Mouse (Mus musculus) WW6 (cell line): ENCODE measurements around the gene Mlycd.

Source experiments
- DNase-seq: peaks from one replicate; pipeline ENCODE4 v3.0.0-alpha.2; 2013; ENCODE audit warnings: low read depth, low spot score

Mlycd gene

DNA sequence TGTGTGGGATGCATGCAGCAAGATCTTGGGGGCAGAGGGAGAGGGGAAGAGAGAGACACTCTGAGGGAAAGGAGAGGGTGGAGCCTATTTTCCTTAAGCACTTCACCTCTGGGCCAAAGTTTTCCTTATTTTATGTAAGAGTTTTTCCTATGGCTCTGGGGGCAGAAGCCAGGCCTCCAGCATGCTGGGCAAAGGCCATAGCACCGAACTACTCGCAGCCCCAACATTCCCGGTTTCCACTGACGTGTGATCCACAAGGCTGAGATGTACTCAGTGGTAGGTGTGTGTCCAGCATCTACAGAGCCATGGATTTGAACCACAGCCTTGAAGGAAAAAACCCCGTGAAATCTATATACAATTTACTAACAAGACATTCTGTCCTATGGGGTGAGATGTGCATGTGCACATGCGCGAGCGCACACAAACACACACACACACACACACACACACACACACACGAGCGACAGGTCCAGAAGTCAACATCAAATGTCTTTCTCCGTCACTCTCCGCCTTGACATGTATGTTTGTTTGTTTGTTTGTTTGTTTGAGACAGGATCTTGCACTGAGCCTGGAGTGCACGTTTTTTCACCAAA, 39.0 kb downstream of the Mlycd start, which contains the start of gene Osgin1:
Gene Osgin1 (plus strand): TSS at position 543 of the 593 bp plus-strand sequence.
- DNase-seq: no peak

DNA sequence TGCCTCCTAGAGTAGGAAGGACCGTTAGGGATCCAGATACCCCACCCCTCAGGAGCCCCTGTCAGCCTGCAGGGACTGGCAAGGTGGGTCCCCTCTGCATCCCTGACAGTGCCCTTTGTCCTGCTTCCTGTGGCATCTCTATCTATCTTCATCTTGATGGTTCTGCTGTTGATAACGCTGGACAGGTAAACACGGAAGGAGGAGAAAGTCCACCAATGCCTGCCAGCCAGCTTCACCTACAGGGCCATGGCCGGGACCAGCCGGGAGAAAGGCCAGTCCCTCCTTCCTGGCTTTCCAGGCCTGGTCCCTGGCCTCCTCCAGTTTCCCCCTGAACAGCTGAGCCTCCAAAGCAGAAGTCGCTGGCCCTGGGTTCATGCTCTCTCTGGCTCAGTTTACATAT, 39.9 kb downstream of the Mlycd start:
- no peak for DNase-seq

DNA sequence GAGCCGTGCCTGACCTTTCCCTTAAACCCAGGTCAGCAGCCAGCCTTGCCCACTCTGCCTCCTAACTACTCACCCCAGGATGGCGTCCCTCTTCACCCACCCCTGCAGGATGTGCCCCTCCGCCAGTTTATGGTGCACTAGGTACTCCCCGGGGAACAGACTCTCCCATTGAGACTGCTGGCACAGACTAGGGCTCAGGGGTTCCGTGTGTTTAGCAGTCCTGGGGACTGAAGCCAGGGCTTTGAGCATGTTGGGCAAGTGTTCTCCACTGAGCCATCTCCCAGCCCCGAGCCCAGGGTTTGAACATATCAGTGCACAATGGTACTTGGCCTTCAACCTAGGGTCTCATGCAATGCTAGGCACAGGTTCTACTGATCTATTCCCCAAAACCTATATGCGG, 40.8 kb downstream of the Mlycd start:
- no peak for DNase-seq

DNA sequence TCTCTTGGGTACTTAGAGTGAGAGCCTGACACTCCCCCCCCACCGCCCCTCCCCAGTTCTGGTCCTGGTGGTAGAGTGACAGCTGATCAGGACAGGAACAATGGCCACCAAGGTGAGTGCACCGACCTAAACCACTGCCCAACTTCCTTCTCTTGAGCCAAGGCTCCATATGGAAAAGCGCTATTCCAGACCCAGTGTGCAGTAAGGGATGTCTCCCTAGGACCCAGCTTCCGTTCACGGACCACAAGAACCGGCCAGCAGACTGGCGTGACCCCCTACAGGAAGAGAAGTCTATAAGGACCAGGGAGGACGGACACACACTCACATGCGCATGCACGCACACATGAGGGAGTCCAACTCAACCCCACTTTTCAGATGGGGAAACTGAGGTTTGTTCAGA, 41.7 kb downstream of the Mlycd start:
- no peak for DNase-seq

DNA sequence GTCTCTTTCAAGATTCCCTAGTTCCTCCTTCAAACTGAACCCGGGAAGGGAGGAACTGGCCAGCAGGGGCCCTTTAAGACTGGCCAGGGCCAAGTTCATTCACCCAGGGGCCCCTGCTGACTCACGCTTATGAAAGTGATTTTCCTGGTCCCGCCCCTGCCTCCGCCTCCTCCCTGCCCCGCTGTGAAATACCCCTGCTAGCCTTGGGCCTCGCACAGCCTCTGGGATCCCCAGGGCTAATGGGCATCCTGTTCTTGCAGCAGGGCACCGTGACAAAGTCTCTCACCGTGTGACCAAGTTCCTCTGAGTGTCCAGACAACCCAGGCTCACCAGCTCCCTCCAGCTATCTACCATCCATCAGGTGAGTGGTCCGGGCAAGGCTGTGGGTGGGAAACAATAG, 42.3 kb downstream of the Mlycd start:
- no peak for DNase-seq

DNA sequence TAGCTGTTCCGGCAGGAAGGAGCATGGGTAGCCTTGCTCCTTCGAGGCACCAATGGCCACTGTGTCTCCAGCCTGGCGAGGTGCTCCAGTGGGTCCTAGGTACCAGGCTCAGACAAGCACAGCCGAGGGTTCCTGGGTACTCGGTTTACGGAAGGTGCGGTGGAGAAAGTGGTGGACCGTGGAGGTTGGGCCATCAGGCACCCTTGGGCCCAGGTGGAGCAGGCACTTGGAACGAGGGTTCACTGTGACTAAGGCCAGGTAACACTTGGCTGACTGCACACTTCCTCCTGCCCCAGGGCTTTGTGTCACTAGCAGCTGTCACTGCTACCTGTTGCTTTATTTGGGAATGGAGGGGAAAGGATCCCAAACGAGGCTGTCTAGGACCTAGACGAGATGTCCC, 42.8 kb downstream of the Mlycd start:
- DNase-seq: no peak

DNA sequence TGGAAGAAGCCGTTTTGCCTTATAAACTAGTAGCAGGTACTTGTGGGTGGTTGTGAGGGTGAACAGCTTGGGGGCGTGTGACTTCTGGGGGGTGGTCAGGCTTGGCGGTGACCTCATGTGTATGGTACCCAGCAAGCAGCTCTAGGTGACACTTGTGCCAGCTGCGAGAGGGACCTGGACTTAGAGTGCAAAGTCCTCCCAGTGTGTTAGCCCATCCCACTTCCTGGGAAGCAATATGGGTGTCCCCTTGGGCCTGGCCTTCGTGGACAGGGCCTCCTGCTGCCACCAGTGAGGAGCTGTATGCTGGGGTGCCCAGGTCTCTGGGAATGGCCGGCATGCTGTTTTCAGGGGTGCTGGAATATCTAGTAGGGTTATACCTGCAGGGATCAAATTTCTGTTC, 44.2 kb downstream of the Mlycd start:
- no peak for DNase-seq

DNA sequence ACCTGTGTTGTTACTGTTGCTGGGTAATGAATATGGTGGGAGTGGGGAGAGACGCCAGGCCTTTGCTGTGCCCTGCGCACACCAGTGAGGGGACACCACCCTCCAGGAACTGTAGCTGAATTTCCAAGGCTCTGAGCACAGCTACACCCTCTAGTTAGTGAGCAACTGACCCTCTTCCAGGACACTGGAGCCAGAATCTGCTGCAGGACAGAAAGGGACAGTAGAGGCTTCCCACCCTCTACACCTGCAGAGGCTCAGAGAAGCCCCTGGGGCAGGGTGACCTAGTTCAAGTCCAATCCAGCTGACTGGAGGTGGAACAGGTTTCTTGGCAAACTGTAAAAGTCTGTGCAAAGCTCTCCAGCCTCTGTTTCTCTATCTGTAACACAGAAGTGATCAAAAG, 44.7 kb downstream of the Mlycd start:
- DNase-seq: no peak

DNA sequence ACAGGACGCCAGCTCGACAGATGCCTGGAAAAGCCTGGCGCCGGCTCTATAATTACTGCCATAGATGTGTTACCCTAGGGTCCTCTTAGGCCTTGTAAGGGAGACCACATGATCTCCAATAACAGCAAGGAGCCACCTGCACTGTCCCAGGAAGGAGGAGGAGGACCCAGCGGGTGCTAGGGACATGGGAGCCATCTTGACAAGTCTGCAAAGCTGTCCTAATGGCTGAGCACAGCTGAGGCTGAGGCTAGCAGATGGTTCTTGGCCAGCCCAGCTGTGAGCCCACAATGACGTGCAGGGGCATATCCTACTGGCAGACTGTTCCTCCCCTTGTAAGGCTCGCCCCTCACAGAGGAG, 45.2 kb downstream of the Mlycd start:
- no peak for DNase-seq

DNA sequence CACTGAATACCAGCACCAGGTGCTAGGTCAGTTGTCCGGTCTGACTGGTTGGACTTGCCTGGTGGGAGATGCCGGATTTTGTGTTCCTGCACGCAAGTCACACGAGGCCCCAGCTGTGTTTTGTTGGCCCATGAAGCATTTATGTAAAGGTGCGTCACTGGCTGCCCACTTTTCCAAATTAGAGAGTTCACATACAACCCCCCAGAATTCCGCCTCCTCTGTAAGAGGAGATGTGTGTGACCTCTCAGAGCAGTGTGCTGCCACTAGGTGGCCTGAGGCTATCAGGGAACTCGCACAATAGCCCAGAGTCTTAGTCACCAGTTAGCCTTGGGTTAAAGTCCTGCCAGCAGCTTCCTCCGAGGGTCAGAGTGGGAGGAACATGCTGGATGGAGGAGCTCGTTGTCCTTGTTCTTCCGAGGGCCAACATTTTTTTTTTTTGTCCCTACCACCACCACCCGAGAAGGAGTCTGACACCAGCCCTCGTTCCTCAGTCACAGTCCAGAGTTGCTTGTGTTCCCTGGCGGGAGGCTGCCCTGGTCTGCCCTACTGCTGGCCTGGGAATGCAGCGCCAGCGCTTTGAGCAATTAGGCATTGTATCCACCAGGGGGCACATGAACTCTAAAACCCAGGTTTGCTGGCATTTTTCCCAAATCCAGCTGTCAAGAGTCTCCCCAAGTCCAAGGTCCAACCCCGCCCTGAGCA, 45.7 kb downstream of the Mlycd start:
- DNase-seq: peak; percentile 65

DNA sequence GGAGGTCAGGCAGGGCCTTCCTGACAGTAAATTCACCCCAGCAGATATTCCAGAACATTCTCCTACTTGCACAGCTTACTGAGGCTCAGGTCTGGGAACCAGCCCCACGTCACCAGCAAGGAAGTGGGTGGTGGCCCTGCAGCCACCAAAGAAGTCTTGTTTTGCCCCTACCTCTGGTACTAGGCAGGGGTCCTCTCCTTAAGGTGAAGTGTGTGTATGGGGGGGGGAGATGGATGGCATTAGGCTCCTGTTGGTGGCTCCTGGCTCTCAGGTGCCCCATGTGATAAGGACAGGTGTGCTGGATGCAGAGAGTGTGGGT, 46.2 kb downstream of the Mlycd start:
- no peak for DNase-seq

DNA sequence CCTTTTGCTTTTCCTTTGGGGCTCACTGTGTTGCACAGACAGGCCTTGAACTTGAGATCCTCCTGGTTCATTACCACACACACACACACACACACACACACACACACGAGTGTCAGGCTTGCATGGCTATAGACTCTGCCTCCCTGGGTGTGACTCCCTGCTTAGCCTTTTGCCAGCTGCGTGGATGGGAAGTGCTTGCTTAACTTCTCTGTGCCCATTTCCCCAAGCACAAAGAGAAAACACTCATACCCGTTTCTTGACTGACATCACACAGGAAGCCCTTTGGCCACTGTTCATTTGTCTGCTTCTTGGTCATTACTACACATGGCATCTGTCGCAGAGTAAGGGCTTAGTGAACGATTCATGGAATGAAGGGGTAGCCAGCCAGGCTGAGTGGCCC, 47.3 kb downstream of the Mlycd start:
- no peak for DNase-seq

DNA sequence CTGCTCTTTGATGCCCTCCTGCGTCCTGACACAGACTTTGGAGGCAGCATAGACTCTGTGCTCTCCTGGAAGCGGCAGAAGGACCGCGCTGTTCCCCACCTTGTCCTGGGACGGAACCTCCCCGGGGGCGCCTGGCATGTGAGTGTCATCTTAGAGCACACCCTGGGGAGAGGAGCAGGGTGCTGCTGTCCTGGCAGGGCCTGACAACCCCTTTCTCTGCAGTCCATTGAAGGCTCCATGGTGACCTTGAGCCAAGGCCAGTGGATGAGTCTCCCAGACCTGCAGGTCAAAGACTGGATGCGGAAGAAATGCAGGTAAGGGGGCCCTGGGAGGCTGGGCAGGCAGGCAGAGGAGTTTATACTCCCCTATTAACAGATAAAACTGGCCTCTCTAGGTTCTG, 48.3 kb downstream of the Mlycd start:
- DNase-seq: no peak

DNA sequence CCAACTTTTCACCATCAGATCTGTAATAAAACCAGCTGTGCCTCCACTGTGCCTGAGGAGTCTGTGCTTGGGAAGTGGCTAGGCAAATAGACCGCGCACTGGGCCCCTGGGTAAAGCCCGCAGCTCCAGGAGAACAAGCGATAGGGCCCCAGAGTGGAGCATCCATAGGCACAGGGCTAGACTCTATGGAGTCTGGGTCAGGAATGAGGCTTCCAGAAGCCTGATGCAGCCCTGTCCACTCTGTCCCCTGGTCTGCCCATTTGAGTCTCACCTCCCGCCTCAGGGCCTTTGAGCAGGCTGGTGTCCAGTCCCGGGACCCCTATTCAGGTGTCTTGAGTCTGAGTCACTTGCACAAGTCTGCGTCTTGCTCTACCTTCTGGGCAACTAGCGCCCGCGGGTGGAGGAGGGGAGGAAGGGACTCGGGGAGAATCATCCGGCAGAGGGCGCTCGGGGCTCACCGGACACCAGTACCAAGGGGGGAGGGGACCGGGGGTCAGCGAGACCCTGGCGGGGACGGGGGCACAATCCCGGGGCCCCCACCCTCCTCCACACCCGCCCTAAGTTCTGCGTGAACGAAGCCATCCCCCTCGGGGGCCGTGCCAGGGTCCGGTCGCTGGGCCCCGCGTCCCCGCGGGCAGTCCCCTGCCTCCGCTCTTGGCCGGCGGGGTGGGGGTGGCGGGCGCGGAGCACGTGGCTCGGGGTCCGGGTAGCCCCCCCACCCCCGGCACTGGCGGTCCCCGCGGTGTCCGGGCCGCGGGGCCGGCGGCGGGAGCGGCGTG, 51.7 kb downstream of the Mlycd start, which contains the start of gene Necab2:
Gene Necab2 (plus strand): TSS at position 509 of the 779 bp plus-strand sequence.
- peak; percentile 88 for DNase-seq

DNA sequence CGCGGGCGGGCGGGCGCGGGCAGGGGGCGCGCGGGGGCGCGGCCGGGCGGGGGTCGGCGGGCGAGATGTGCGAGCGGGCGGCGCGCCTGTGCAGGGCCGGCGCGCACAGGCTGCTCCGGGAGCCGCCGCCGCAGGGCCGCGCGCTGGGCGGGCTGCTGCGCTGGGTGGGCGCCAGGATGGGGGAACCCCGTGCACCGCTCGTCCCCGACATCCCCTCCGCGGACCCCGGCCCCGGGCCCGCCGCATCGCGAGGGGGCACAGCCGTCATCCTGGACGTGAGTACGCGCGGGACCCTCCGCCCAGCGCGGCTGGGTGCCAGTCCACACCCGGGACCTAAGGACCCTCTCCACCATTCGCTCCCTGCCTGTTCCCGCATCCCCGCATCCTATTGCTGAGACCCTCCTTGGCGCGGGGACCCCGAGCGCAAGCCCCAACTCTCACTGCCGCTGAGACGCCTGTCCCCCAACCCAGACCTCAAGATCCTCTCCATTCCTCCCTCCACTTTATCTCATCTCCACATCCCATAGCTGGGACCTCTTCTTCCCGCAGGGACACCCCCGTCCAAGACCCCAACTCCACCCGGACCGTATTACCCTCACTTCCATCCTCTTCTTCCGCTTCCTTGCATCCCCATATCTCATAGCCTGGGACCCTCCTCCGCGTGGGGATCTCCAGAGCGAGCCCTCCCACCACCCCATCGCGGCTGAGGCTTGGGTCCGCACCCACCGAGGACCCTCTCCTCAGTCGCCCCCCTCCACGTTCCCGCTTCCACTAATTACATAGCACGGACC, 52.5 kb downstream of the Mlycd start:
- no peak for DNase-seq

DNA sequence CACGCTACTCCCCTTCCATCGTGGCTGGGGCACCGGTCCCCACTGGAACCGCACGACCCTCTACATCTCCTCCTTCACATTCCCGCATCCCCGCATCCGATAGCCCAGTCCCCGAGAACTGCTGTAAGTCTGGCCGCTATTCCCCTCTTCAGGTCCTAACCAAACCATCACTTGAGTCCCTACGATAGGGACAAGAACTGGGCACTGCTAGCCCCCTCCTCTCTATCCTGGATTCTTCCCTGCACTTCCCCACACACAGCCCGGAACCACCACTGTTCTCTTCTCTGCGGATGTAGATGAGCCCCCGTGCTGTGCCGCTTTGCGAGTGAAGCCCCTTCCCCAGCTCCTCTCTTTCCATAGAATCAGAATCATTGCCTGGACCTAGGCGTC, 53.1 kb downstream of the Mlycd start:
- DNase-seq: no peak

DNA sequence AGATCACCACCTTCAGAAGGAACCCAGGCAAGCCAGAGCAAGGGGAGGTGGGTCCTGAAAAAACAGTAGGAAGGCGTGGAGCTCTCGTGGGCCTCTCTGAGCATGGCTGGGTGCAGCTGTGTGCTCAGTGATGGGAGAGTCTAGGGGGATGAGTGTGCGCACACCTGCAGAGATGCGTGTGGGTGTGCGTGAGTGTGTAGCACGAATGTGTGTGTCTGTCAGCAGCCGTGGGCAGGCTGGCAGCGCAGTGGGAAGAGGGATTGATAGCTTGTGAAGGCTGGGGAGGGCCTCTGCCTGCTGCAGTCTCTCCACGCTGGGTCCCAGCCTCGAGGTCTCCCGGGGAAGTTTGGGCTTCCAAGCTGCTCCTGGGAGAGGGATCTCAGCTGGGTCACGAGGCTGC, 54.9 kb downstream of the Mlycd start:
- DNase-seq: no peak

DNA sequence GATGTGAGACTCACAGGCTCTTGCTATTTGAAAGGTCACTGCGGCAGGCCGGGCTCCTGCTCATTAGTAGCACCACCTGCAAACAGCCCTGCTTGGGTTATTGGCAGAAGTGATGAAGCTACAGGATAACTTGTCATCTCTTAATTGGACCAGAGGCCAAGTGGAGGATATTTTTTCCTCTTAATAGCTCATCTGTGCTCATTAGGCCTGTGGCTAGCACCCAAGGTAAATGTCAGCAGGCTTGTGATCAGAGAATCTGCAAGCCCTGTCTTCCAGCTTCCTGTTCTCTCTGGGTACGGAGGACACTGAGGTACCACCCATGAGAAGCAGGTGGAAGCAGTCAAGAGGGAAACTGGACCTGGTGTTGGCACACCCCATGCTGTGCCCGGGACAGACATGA, 56.5 kb downstream of the Mlycd start:
- no peak for DNase-seq

DNA sequence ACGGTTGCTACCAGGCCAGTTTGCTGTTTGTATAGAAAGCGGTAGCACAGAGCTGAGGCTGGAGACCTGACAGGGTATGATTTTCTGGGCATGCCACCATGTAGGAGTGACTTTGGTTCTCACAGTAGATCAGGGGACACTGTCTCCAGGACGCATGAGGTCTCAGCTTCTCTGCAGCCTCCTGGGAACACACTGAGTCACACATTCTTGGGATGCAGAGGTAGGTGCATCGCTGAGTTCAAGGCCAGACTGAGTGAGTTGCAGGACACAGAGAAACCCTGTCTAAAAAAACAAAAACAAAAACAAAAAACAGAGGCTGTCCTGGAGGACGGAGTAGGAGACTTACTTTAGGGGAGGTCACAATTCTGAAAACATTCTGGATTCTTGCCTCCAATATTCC, 58.2 kb downstream of the Mlycd start:
- DNase-seq: no peak

DNA sequence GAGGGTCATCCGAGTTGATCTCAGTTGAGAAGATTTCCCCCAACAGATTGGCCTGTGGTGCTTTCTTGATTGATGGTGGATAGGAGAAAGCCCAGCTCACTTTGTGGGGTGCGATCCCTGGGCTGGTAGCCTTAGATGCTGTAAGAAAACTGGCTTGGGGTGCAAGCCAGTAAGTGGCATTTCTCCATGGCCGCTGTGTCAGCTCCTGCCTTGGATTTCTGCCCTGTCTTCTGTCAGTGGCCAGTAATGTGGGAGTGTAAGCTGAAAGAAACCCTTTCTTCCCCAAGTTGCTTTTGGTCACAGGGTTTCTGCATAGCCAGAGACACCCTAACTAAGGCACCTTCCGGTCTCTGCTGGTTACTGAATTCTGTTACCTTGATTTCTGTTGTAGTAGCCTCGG, 61.4 kb downstream of the Mlycd start:
- DNase-seq: no peak

DNA sequence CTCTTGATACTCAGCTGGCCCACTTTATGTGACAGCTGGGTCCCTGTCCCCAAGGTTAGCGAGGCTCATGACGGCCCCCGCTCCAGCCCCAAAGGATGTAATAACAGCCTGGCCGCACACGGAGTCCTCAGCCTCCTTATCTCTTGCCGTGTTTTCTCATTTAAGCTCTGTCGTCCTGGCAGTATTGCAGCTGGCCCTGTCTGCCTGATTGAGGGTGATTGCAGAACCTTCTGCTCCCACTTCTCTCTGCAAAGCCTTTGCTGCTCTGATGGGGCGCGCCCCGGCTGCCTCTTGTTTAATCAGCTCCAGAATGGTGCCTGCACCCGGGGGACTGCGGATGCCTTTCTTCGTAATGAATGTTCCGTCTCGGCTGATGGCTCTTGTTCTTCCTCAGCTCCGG, 65.0 kb downstream of the Mlycd start:
- no peak for DNase-seq
